Mouse (Mus musculus): ENCODE measurements around the gene Ereg.

- TF ChIP-seq CTCF (IDR thresholded peaks at IDR 0.05; ENCODE audit: borderline replicate concordance, extremely low read depth, insufficient read depth, insufficient read length) (no peak), POLR2A (IDR thresholded peaks at IDR 0.05; ENCODE audit: borderline replicate concordance, extremely low read depth, insufficient read depth, insufficient read length, poor library complexity, severe bottlenecking) (no peak)
Measured at GRCm38 (mm10) chr5:91114574-91114973, 40.2 kb downstream of the Ereg start.

All from brain, embryonic 14.5 days (tissue).